Mouse (Mus musculus): Measurements from ENCODE around the gene Dbn1. TPM values are rescaled to one million over a fixed set of nuclear protein-coding genes. Genes with fewer than 3 reads are reported as not detected.

The Dbn1 gene
- total RNA-seq, 2 experiments from 2014 or later, result 303 to 325 TPM

DNA sequence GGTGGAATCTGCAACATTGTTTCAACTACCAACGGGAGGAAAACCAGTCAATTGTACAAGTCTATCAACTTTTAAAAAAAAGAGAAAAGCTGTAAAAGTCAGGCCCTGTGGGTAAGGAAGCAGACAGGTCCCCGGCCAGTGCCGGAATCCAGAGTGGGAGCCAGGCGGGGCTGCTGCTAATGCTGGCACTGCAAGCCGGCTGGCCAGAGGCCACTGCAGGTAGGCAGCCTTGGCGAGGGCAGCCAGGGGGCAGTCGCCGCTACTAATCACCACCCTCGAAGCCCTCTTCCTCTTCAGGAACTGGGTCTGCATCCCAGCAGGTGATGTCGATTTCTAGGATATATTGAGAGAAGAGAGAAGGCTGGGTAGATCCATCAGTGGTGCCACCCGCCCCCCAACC, 13.9 kb downstream of the Dbn1 start:
- Histone ChIP-seq H3K4me3 (no peak overlapping the region), H3K27ac (no peak overlapping the region; the same call in 1 of the 2 replicates)
- intact Hi-C loops (cut with DNase I), result loop anchor here (5.0 kb wide), 1 partner anchor 147 kb away; the partner anchor contains the start of gene Mxd3
- no peak for DNase-seq (ENCODE audit: extremely low spot score in 1 of 2, low spot score in 2 of 2)
- no peak for TF ChIP-seq CTCF (IDR thresholded peaks at IDR 0.05)

GRCm38 (mm10) chr13:55473076-55473831, 14.7 kb downstream of the Dbn1 start:
- intact Hi-C loops (cut with DNase I), result loop anchor here (5.0 kb wide), 1 partner anchor 146 kb away; the partner anchor contains the start of gene Mxd3
- peak overlapping the region; percentile 66 for H3K4me3 ChIP-seq
- TF ChIP-seq CTCF (IDR thresholded peaks at IDR 0.05), result peak; percentile 15
- no peak for DNase-seq (ENCODE audit: extremely low spot score in 1 of 2, low spot score in 2 of 2)
- peak overlapping the region; percentile 88 for H3K27ac ChIP-seq

- intact Hi-C loops (cut with DNase I), result loop anchor here (5.0 kb wide), 1 partner anchor 145 kb away; the partner anchor contains the start of gene Mxd3
- peak; percentile 81 to 83 for DNase-seq (ENCODE audit: extremely low spot score in 1 of 2, low spot score in 2 of 2)
- TF ChIP-seq CTCF (IDR thresholded peaks at IDR 0.05), result no peak
- Histone ChIP-seq H3K4me3 (peak overlapping the region; percentile 66), H3K27ac (peak overlapping the region; percentile 88)
Measured at GRCm38 (mm10) chr13:55472132-55473022, 15.5 kb downstream of the Dbn1 start.

- intact Hi-C loops (cut with DNase I), result loop anchor here (1.0 to 5.0 kb wide), 3 partner anchors 53 to 144 kb away; partner anchors contain the start of gene Mxd3
- TF ChIP-seq CTCF (IDR thresholded peaks at IDR 0.05), result no peak
- Histone ChIP-seq H3K27ac (peak overlapping the region; percentile 88), H3K4me3 (peak overlapping the region; percentile 66)
- no peak for DNase-seq (ENCODE audit: extremely low spot score in 1 of 2, low spot score in 2 of 2)
Measured at GRCm38 (mm10) chr13:55471819-55472131, 16.1 kb downstream of the Dbn1 start.

DNA sequence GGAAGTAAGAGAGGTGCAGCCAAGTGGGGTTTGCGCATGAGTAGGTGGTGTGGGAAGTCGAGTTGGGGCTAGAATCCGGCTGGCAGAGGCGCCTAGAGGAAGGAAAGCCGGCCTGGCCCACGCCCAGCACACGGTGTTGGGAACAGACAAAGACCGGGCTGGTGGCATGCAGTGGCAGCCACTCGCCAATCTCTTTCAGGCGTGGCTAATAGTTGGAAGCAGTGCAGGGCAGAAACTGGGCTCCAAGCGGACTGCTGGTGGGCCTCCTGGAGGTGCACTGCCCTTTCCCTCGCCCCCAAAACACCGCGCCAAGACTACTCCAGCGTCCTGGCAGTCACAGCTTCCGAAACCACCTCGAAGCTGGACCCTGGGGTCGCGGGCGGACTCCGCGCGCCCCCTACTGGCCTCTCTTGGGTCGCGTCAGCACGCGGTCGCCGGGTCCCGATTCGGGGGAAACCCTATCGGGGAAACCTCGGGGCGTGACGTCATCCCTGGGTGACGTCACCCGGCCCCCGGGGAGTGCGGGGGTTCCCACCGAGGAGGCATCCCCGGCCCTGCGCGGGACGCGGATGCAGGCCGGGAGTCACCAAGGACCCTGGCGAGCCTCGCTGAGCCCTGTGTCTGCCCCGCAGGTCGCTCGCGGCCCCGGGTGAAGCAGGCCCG, 16.6 kb downstream of the Dbn1 start:
- TF ChIP-seq CTCF (IDR thresholded peaks at IDR 0.05), result peak; percentile 84
- H3K27ac ChIP-seq, result peak overlapping the region; percentile 88
- H3K4me3 ChIP-seq, result peak overlapping the region; percentile 66
- intact Hi-C loops (cut with DNase I), result loop anchor here (1.0 to 5.0 kb wide), 3 partner anchors 53 to 144 kb away; partner anchors contain the start of gene Mxd3
- DNase-seq (ENCODE audit: extremely low spot score in 1 of 2, low spot score in 2 of 2), result peak; percentile 82 to 85

GRCm38 (mm10) chr13:55470372-55470771, 17.5 kb downstream of the Dbn1 start:
- DNase-seq (ENCODE audit: extremely low spot score in 1 of 2, low spot score in 2 of 2), result peak in 1 of 2 experiments; percentile 50
- TF ChIP-seq CTCF (IDR thresholded peaks at IDR 0.05), result no peak
- H3K27ac ChIP-seq, result peak overlapping the region; percentile 88
- no peak overlapping the region for H3K4me3 ChIP-seq
- intact Hi-C loops (cut with DNase I), result loop anchor here (5.0 kb wide), 1 partner anchor 143 kb away; the partner anchor contains the start of gene Mxd3

- DNase-seq (ENCODE audit: extremely low spot score in 1 of 2, low spot score in 2 of 2), result no peak
- no peak overlapping the region for H3K4me3 ChIP-seq
- intact Hi-C loops (cut with DNase I), result no loop called here
- H3K27ac ChIP-seq, result peak overlapping the region; percentile 15
- TF ChIP-seq CTCF (IDR thresholded peaks at IDR 0.05), result peak; percentile 50
Measured at GRCm38 (mm10) chr13:55468851-55469560, 18.9 kb downstream of the Dbn1 start.

DNA sequence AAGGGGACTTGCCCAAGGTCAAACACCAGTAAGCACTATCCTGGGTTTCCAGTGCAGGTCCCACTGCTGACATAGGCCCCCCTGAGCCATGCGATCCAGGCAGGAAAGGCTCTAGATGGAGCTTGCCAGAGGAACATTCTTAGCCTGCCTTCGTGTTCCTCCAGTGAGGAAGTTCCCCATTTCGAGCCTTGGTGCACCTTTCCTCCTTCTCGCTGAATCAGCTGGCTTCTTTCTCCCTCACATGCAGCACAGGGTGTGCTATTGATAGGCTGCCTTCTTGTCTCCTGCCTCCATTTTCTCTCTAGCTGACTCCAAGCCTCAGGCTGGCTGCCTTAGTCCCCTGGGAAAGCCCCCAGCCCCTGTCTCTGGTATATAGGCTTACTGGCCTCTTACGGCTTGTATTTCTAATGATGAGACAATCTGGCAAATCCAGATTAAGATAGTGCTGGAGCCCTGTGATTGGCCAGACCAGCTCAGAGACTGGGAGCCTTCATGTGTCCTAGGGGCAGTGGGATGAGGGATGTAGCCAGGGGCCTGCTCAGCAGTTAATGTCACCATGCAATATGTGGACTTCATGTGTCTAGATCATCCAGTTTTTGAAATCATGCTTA, 22.0 kb downstream of the Dbn1 start:
- H3K4me3 ChIP-seq, result peak overlapping the region; percentile 94
- TF ChIP-seq CTCF (IDR thresholded peaks at IDR 0.05), result no peak
- peak overlapping the region; percentile 99 for H3K27ac ChIP-seq
- DNase-seq (ENCODE audit: extremely low spot score in 1 of 2, low spot score in 2 of 2), result no peak
- intact Hi-C loops (cut with DNase I), result loop anchor here (2.0 kb wide), 1 partner anchor 21 kb away; the partner anchor contains the start of gene Grk6

DNA sequence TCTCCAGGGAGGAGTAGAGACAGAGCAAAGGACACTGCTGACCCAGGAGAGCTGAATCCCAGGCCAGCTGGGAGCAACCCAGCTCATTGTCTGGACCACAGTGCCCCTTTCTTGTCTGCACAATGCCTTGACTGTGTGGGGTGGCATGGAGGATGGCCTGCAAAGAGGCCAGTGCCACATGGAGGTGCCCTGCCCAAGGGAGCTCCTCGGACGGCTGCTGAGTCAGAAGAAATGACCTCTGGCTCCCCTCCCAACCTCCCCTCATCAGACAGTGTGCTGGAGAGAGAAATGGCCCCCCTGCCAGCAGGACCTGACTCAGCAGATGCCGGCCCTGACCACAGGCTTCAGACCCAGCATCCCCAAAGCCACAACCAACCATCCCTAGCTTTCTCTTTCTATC, 22.7 kb downstream of the Dbn1 start:
- no peak for TF ChIP-seq CTCF (IDR thresholded peaks at IDR 0.05)
- no peak for DNase-seq (ENCODE audit: extremely low spot score in 1 of 2, low spot score in 2 of 2)
- peak overlapping the region; percentile 99 for H3K27ac ChIP-seq
- peak overlapping the region; percentile 94 for H3K4me3 ChIP-seq
- intact Hi-C loops (cut with DNase I), result loop anchor here (2.0 kb wide), 1 partner anchor 20 kb away; the partner anchor contains the start of gene Grk6

Measured in left cerebral cortex, adult 2 months (tissue).